Mouse (Mus musculus): ENCODE results near the gene Pkig. TPM values are rescaled to one million over a fixed set of nuclear protein-coding genes. Genes with fewer than 3 reads are reported as not detected.

Gene Pkig
- 119 and 128 TPM in 2 replicates for polyA plus RNA-seq (2016; fragmentation: Nextera tagmentation; extraction: Ambion mirVana)

- Histone ChIP-seq H3K27ac (peak within 1 kb of the TSS; percentile 75), H3K4me2 (replicated peaks) (peak within 1 kb of the TSS; percentile 50), H3K9me3 (no peaks in the 10 kb centered on the region), H3K27me3 (no peaks in the 10 kb centered on the region), H3K36me3 (no peaks in the 10 kb centered on the region), H3K4me1 (peaks cover 23% of the 10 kb centered on the region), H3K4me3 (peak within 1 kb of the TSS; percentile 82), H3K9ac (peak within 1 kb of the TSS; percentile 76)
- ATAC-seq (ENCODE audit: insufficient number of reproducible peaks, insufficient read depth, low FRiP score, low TSS enrichment): peak; percentile 84; the same call in 1 of the 2 replicates
- WGBS: under 1% methylated on average over 71 of the region's 71 CpGs
These were observed at the start of gene Pkig for GRCm38 (mm10) chr2:163657975-163658886. Gene Pkig (plus strand): TSS chr2:163658386.

- Histone ChIP-seq H3K36me3 (peaks cover 48% of the 10 kb centered on the region), H3K9me3 (no peaks in the 10 kb centered on the region), H3K27me3 (no peaks in the 10 kb centered on the region), H3K27ac (no peak overlapping the region), H3K4me3 (no peak overlapping the region), H3K4me1 (no peaks in the 10 kb centered on the region), H3K4me2 (replicated peaks) (no peak overlapping the region), H3K9ac (no peak overlapping the region)
- ATAC-seq (ENCODE audit: insufficient number of reproducible peaks, insufficient read depth, low FRiP score, low TSS enrichment): no peak
- 86% methylated on average over 12 of the region's 12 CpGs for WGBS
These were observed 48.8 kb upstream of the Pkig start for GRCm38 (mm10) chr2:163609281-163609975.

- Histone ChIP-seq H3K4me2 (replicated peaks) (no peak overlapping the region), H3K9me3 (no peaks in the 10 kb centered on the region), H3K36me3 (peaks cover 65% of the 10 kb centered on the region), H3K4me1 (no peaks in the 10 kb centered on the region), H3K9ac (no peak overlapping the region), H3K27me3 (no peaks in the 10 kb centered on the region), H3K4me3 (no peak overlapping the region), H3K27ac (no peak overlapping the region)
- no peak for ATAC-seq (ENCODE audit: insufficient number of reproducible peaks, insufficient read depth, low FRiP score, low TSS enrichment)
- 64% methylated on average over 9 of the region's 9 CpGs for WGBS
These were observed 47.0 kb upstream of the Pkig start for GRCm38 (mm10) chr2:163611176-163611575.

GRCm38 (mm10) chr2:163613206-163613605 is 45.0 kb upstream of the Pkig start:
- H3K9me3 ChIP-seq: no peaks in the 10 kb centered on the region
- peaks cover 67% of the 10 kb centered on the region for H3K36me3 ChIP-seq
- ATAC-seq (ENCODE audit: insufficient number of reproducible peaks, insufficient read depth, low FRiP score, low TSS enrichment): no peak
- no peak overlapping the region for H3K4me2 ChIP-seq (replicated peaks)
- H3K27ac ChIP-seq: no peak overlapping the region
- no peaks in the 10 kb centered on the region for H3K27me3 ChIP-seq
- no peak overlapping the region for H3K4me3 ChIP-seq
- H3K4me1 ChIP-seq: no peaks in the 10 kb centered on the region
- WGBS: 94% methylated on average over 5 of the region's 5 CpGs
- no peak overlapping the region for H3K9ac ChIP-seq

DNA sequence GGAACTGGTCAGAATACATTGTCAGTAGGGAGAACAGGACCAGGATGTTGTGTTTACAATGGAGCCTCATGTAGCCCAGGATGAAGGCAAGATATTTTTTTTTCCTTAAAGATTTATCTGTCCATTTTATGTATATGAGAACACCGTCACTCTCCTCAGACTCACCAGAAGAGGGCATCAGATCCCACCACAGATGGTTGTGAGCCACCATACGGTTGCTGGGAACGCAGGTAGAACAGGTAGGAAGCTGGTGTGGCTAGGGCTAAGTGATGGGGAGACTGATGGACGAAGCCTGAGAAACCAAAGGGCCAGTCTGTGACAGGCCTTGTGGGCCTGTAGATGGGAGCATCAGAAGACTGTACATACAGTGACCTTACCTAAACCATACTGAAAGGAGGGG is 44.2 kb upstream of the Pkig start:
- Histone ChIP-seq H3K27me3 (no peaks in the 10 kb centered on the region), H3K4me1 (no peaks in the 10 kb centered on the region), H3K9me3 (no peaks in the 10 kb centered on the region), H3K36me3 (peaks cover 73% of the 10 kb centered on the region), H3K4me2 (replicated peaks) (no peak overlapping the region), H3K4me3 (no peak overlapping the region), H3K27ac (no peak overlapping the region), H3K9ac (no peak overlapping the region)
- 86% methylated on average over 4 of the region's 4 CpGs for WGBS
- ATAC-seq (ENCODE audit: insufficient number of reproducible peaks, insufficient read depth, low FRiP score, low TSS enrichment): no peak

GRCm38 (mm10) chr2:163615401-163615800 is 42.8 kb upstream of the Pkig start:
- Histone ChIP-seq H3K4me2 (replicated peaks) (no peak overlapping the region), H3K9ac (no peak overlapping the region), H3K36me3 (peaks cover 76% of the 10 kb centered on the region), H3K9me3 (no peaks in the 10 kb centered on the region), H3K4me1 (no peaks in the 10 kb centered on the region), H3K4me3 (no peak overlapping the region), H3K27me3 (no peaks in the 10 kb centered on the region), H3K27ac (no peak overlapping the region)
- WGBS: 93% methylated on average over 9 of the region's 9 CpGs
- ATAC-seq (ENCODE audit: insufficient number of reproducible peaks, insufficient read depth, low FRiP score, low TSS enrichment): no peak

- H3K27ac ChIP-seq: no peak overlapping the region
- no peak for ATAC-seq (ENCODE audit: insufficient number of reproducible peaks, insufficient read depth, low FRiP score, low TSS enrichment)
- WGBS: 91% methylated on average over 4 of the region's 4 CpGs
- no peaks in the 10 kb centered on the region for H3K27me3 ChIP-seq
- H3K4me2 ChIP-seq (replicated peaks): no peak overlapping the region
- peaks cover 79% of the 10 kb centered on the region for H3K36me3 ChIP-seq
- H3K9me3 ChIP-seq: no peaks in the 10 kb centered on the region
- no peaks in the 10 kb centered on the region for H3K4me1 ChIP-seq
- H3K4me3 ChIP-seq: no peak overlapping the region
- no peak overlapping the region for H3K9ac ChIP-seq
These were observed 42.1 kb upstream of the Pkig start for GRCm38 (mm10) chr2:163615906-163616651.

- ATAC-seq (ENCODE audit: insufficient number of reproducible peaks, insufficient read depth, low FRiP score, low TSS enrichment): no peak
- H3K36me3 ChIP-seq: peaks cover 76% of the 10 kb centered on the region
- no peaks in the 10 kb centered on the region for H3K9me3 ChIP-seq
- H3K27me3 ChIP-seq: no peaks in the 10 kb centered on the region
- no peak overlapping the region for H3K9ac ChIP-seq
- no peaks in the 10 kb centered on the region for H3K4me1 ChIP-seq
- H3K4me2 ChIP-seq (replicated peaks): no peak overlapping the region
- 86% methylated on average over 3 of the region's 3 CpGs for WGBS
- no peak overlapping the region for H3K4me3 ChIP-seq
- no peak overlapping the region for H3K27ac ChIP-seq
These were observed 41.4 kb upstream of the Pkig start for GRCm38 (mm10) chr2:163616652-163617227.

- Histone ChIP-seq H3K9ac (no peak overlapping the region), H3K27ac (no peak overlapping the region), H3K9me3 (no peaks in the 10 kb centered on the region), H3K4me1 (no peaks in the 10 kb centered on the region), H3K36me3 (peaks cover 76% of the 10 kb centered on the region), H3K4me2 (replicated peaks) (no peak overlapping the region), H3K27me3 (no peaks in the 10 kb centered on the region), H3K4me3 (no peak overlapping the region)
- 80% methylated on average over 3 of the region's 3 CpGs for WGBS
- no peak for ATAC-seq (ENCODE audit: insufficient number of reproducible peaks, insufficient read depth, low FRiP score, low TSS enrichment)
These were observed 40.8 kb upstream of the Pkig start for GRCm38 (mm10) chr2:163617232-163617863.

GRCm38 (mm10) chr2:163617874-163618273 is 40.3 kb upstream of the Pkig start:
- no peak overlapping the region for H3K9ac ChIP-seq
- no peak overlapping the region for H3K27ac ChIP-seq
- no peaks in the 10 kb centered on the region for H3K4me1 ChIP-seq
- no peak overlapping the region for H3K4me2 ChIP-seq (replicated peaks)
- no peaks in the 10 kb centered on the region for H3K27me3 ChIP-seq
- no peaks in the 10 kb centered on the region for H3K9me3 ChIP-seq
- no peak for ATAC-seq (ENCODE audit: insufficient number of reproducible peaks, insufficient read depth, low FRiP score, low TSS enrichment)
- peaks cover 76% of the 10 kb centered on the region for H3K36me3 ChIP-seq
- WGBS: 95% methylated on average over 4 of the region's 4 CpGs
- no peak overlapping the region for H3K4me3 ChIP-seq

- ATAC-seq (ENCODE audit: insufficient number of reproducible peaks, insufficient read depth, low FRiP score, low TSS enrichment): no peak
- Histone ChIP-seq H3K36me3 (peaks cover 67% of the 10 kb centered on the region), H3K27ac (no peak overlapping the region)
These were observed 37.7 kb upstream of the Pkig start for GRCm38 (mm10) chr2:163620451-163620850.

More at GRCm38 (mm10) chr2:163620451-163620850, 37.7 kb upstream of the Pkig start:
- Histone ChIP-seq H3K9ac (no peak overlapping the region), H3K4me3 (no peak overlapping the region), H3K27me3 (no peaks in the 10 kb centered on the region), H3K4me1 (no peaks in the 10 kb centered on the region), H3K9me3 (no peaks in the 10 kb centered on the region), H3K4me2 (replicated peaks) (no peak overlapping the region)
- 84% methylated on average over 8 of the region's 8 CpGs for WGBS
